Mouse (Mus musculus): ENCODE results near the gene Hmox2.

Gene Hmox2

DNA sequence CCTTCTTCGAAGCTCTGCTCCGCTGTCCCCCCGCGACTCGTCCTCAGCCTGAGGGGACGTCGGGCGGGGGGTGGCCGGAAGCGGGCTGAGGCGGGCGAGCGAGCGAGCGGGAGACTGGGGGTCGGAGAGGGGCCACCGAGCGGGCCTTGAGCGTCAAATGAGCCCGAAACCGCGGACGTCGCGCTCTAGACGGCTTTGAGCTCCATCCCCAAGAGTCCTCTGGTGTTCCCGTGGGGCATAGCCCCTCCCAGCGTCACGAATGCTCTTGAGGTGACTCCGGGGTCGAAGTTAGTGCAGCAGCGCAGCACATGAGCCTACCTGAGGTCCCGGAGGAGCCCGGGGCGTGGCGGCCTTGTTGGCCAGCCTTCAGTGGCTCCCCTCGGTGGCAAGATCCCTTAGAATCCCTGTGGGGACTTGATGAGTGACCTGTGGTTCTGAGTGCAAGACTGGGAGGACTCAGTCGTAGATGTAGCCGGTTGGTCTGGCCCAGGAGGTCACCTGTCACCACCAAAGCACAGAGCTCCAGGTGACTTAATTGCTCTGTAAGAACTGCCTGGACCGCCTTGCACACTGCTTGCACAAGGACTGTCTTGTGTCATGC lies 467 bp downstream of the Hmox2 start:
- DNase-seq, result no peak

- no peak for DNase-seq
Measured at GRCm38 (mm10) chr16:4727526-4727925, 1.4 kb downstream of the Hmox2 start.

GRCm38 (mm10) chr16:4727963-4728362 lies 1.8 kb downstream of the Hmox2 start:
- DNase-seq, result no peak

- no peak for DNase-seq
Measured at GRCm38 (mm10) chr16:4730776-4731358, 4.7 kb downstream of the Hmox2 start.

DNA sequence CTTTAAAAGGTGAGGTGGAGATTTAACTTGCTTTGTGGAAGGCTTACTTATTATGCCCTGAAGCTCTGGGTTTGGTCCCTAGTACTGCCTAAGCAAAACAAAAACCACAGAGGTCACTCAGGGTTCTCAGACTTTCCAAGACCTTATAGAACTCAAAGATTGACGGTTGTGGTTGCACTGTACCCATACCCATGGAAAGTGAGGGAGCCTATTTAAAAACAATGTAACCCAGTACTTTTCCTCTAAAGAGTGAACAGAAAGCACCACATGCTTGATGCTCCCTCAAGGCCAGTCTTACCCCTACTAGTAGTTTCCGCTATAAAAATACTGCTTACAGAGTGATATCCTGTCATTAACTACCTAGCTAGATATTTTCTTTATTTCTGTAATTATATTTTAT lies 10.1 kb downstream of the Hmox2 start:
- DNase-seq, result no peak

GRCm38 (mm10) chr16:4739994-4740393 lies 13.8 kb downstream of the Hmox2 start:
- DNase-seq, result no peak

GRCm38 (mm10) chr16:4742186-4742585 lies 16.0 kb downstream of the Hmox2 start:
- DNase-seq, result no peak

GRCm38 (mm10) chr16:4752155-4752554 lies 26.0 kb downstream of the Hmox2 start:
- no peak for DNase-seq

- no peak for DNase-seq
Measured at GRCm38 (mm10) chr16:4754045-4754444, 27.9 kb downstream of the Hmox2 start.

DNA sequence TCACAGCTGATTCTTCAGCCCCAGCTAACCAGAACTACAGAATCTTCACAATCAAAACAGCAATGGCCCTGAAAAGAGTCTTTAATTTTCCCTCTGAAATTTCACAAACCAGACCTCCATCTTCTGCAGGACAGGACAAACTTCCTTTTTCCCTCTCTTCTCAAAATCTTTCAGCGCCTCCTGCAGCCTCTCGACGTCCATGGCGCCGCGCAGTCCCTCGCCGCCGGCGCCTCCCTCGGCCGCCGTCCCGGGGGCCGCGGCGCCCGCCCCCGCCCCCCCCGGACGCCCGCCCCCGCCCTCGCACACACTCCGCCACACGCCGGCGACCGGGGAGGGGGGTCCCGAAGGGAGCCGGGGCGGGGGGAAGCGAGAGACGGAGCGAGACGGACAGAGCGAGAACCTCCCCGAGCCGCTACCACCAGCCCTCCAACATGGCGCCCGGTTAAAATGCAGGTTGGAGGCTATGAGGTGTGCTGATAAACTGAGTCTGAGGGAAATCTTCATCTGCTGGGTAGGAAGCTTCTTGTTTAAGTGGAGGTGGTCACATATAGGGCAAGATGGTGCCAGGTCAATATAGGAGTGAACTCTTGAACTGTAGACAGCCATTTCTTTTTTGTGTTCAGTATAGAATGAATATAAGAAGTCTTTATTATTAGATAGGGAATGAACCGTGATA lies 30.6 kb downstream of the Hmox2 start:
- peak; percentile 51 for DNase-seq

GRCm38 (mm10) chr16:4762437-4762836 lies 36.3 kb downstream of the Hmox2 start:
- DNase-seq, result no peak

- peak; percentile 67 for DNase-seq
Measured at GRCm38 (mm10) chr16:4763276-4763675, 37.1 kb downstream of the Hmox2 start.

DNA sequence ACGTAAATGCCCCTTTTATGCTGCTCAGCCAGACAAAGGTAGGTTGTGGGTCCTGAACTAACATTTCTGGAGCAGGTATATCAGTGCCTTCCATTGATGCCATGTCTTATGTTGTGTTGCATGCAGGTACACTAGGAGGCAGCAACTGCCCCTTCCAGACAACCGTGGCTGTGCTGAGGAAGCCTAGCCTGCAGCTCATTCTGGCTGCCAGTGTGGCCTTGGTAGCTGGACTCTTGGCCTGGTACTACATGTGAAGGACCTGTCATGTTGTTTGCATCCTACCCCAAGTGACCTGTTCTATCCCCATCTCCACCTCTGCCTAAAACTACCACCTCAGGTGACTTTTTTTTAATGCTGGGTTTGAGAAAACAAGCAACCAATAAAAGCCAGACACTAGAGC lies 39.7 kb downstream of the Hmox2 start:
- no peak for DNase-seq

- DNase-seq, result no peak
Measured at GRCm38 (mm10) chr16:4767012-4767790, 41.0 kb downstream of the Hmox2 start.

GRCm38 (mm10) chr16:4768719-4769118 lies 42.6 kb downstream of the Hmox2 start:
- DNase-seq, result no peak

DNA sequence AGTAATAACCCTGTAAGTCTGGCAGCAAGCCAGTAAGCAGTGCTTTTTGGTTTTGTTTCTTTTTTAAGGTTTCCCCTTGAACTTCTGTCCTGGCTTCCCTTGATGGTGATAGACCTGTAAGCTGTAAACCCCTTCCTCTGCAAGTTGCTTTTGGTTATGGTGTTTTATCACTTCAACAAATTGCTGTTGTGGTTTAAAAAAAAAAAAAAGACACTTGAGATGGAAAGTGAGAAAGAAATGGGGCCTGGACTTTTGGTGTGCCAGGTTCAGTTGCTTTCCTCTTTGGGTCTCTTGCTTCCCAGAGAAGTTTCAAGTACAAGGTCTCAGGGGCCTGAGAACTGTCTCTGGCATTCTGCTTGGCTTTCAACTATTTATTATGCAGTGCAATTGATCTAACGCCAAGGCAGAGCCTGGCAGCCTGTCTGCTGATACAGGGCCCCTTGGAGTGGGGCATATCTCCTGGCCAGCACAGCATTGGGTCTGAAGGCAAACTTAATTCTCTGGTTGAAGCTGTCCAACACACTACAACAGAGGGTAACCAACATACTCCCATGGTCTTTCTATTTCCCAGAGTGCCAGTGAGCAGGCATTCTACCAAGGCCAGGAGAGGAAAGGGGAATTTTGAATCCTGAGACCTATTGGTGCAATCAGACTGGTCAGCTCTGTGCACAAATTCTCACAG lies 47.3 kb downstream of the Hmox2 start:
- no peak for DNase-seq

DNA sequence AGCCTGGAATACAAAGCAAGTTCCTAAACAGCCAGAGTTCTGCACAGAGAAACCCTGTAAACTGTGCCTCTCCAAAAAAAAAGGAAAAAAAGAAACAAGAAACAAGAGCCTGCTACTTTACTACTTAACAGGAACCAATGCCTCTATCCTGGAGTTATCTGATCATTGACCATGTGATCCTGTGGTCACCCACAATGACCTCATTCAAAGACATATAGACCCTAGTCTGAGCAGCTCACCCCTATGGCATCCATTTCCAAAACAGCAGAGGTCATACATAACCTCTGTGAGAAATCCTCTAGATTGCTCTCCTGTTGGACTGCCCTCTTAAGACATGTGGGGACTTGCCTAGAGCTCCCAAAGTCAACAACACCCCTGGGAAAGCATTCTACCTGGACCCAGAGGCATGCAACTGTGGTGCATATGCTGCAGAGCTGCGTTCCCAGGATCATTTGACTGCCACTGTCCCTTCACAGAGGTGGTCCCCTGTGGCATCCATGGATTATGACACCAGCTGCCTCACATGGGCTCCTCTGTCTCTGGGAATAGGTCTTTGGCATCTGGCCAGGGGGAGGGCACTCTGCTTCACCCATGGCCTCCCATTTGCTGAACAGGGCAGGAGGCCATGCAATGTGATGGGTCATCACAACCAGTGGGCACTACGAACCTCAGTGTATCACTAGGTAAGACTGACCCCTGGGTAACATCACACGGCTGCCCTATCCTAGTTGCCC lies 51.2 kb downstream of the Hmox2 start:
- DNase-seq, result no peak

DNA sequence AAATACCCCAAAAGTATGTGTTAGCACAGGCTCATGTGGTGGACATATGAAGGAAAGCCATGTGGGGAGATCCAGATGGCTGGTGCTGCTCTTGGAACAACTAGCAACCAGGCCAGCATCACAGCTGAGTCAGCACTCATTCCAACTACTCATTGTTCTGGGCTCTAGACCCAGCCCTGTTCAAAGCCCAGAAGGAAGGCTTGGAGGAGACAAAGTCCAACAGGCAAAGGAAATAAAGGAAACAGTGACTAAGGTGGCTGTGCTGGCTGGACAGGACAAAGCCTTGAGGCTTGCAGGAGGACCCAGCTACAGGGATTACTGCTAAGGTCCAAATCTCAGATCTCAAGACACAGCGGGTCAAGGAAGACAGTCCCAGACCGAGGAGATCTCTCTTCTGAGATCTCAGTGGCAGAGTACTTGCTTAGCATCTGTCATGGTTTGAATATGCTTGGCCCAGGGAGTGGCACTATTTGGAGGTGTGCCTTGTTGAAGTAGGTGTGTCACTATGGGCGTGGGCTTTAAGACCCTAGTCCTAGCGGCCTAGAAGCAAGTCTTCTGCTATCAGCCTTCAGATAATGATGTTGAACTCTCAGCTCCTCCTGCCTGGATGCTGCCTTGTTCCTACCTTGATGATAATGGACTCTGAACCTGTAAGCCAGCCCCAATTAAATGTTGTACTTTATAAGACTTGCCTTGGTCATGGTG lies 51.9 kb downstream of the Hmox2 start:
- no peak for DNase-seq

GRCm38 (mm10) chr16:4778940-4779339 lies 52.8 kb downstream of the Hmox2 start:
- no peak for DNase-seq

GRCm38 (mm10) chr16:4781524-4782196 lies 55.5 kb downstream of the Hmox2 start:
- no peak for DNase-seq

- no peak for DNase-seq
Measured at GRCm38 (mm10) chr16:4782515-4782914, 56.4 kb downstream of the Hmox2 start.
